Mouse (Mus musculus): ENCODE results near the gene Pgbd5. TPM values are rescaled to one million over a fixed set of nuclear protein-coding genes. Genes with fewer than 3 reads are reported as not detected.

The Pgbd5 gene
- polyA plus RNA-seq, 1 experiment: not detected

GRCm38 (mm10) chr8:124398843-124399402 lies 40.5 kb downstream of the Pgbd5 start:
- TF ChIP-seq CTCF (IDR thresholded peaks at IDR 0.05; ENCODE audit: insufficient read depth, low read depth, low read length): peak; percentile 71
- no peak for TF ChIP-seq POLR2A (IDR thresholded peaks at IDR 0.05; ENCODE audit: insufficient read depth, low read depth, low read length)
- no peak overlapping the region for H3K4me3 ChIP-seq (ENCODE audit: insufficient read depth, low read depth, low read length)
- peaks cover 61% of the 10 kb centered on the region for H3K4me1 ChIP-seq (ENCODE audit: control insufficient read depth, insufficient read depth, low read length)
- no peak overlapping the region for H3K27ac ChIP-seq (ENCODE audit: insufficient read depth, low read depth, low read length)
- WGBS: 29% methylated on average over 12 of the region's 12 CpGs

GRCm38 (mm10) chr8:124397321-124398065 lies 42.0 kb downstream of the Pgbd5 start:
- Histone ChIP-seq H3K4me3 (ENCODE audit: insufficient read depth, low read depth, low read length) (no peak overlapping the region), H3K4me1 (ENCODE audit: control insufficient read depth, insufficient read depth, low read length) (peaks cover 56% of the 10 kb centered on the region), H3K27ac (ENCODE audit: insufficient read depth, low read depth, low read length) (no peak overlapping the region)
- TF ChIP-seq POLR2A (IDR thresholded peaks at IDR 0.05; ENCODE audit: insufficient read depth, low read depth, low read length): no peak
- TF ChIP-seq CTCF (IDR thresholded peaks at IDR 0.05; ENCODE audit: insufficient read depth, low read depth, low read length): no peak
- WGBS: 55% methylated on average over 11 of the region's 11 CpGs

- H3K27ac ChIP-seq (ENCODE audit: insufficient read depth, low read depth, low read length): no peak overlapping the region
Measured at GRCm38 (mm10) chr8:124396531-124396930, 42.9 kb downstream of the Pgbd5 start.

GRCm38 (mm10) chr8:124395392-124395791 lies 44.1 kb downstream of the Pgbd5 start:
- 51% methylated on average over 7 of the region's 7 CpGs for WGBS
- no peak overlapping the region for H3K27ac ChIP-seq (ENCODE audit: insufficient read depth, low read depth, low read length)
- H3K4me1 ChIP-seq (ENCODE audit: control insufficient read depth, insufficient read depth, low read length): peaks cover 63% of the 10 kb centered on the region
- no peak for TF ChIP-seq CTCF (IDR thresholded peaks at IDR 0.05; ENCODE audit: insufficient read depth, low read depth, low read length)
- TF ChIP-seq POLR2A (IDR thresholded peaks at IDR 0.05; ENCODE audit: insufficient read depth, low read depth, low read length): no peak
- H3K4me3 ChIP-seq (ENCODE audit: insufficient read depth, low read depth, low read length): no peak overlapping the region

More at GRCm38 (mm10) chr8:124396531-124396930, 42.9 kb downstream of the Pgbd5 start:
- WGBS: 83% methylated on average over 2 of the region's 2 CpGs
- Histone ChIP-seq H3K4me3 (ENCODE audit: insufficient read depth, low read depth, low read length) (no peak overlapping the region), H3K4me1 (ENCODE audit: control insufficient read depth, insufficient read depth, low read length) (peaks cover 62% of the 10 kb centered on the region)
- TF ChIP-seq CTCF (IDR thresholded peaks at IDR 0.05; ENCODE audit: insufficient read depth, low read depth, low read length) (no peak), POLR2A (IDR thresholded peaks at IDR 0.05; ENCODE audit: insufficient read depth, low read depth, low read length) (no peak)

- Histone ChIP-seq H3K27ac (ENCODE audit: insufficient read depth, low read depth, low read length) (no peak overlapping the region), H3K4me3 (ENCODE audit: insufficient read depth, low read depth, low read length) (no peak overlapping the region), H3K4me1 (ENCODE audit: control insufficient read depth, insufficient read depth, low read length) (peaks cover 62% of the 10 kb centered on the region)
- WGBS: 71% methylated on average over 7 of the region's 7 CpGs
- TF ChIP-seq POLR2A (IDR thresholded peaks at IDR 0.05; ENCODE audit: insufficient read depth, low read depth, low read length) (no peak), CTCF (IDR thresholded peaks at IDR 0.05; ENCODE audit: insufficient read depth, low read depth, low read length) (no peak)
Measured at GRCm38 (mm10) chr8:124394951-124395350, 44.5 kb downstream of the Pgbd5 start.

- peaks cover 61% of the 10 kb centered on the region for H3K4me1 ChIP-seq (ENCODE audit: control insufficient read depth, insufficient read depth, low read length)
- H3K4me3 ChIP-seq (ENCODE audit: insufficient read depth, low read depth, low read length): no peak overlapping the region
- no peak overlapping the region for H3K27ac ChIP-seq (ENCODE audit: insufficient read depth, low read depth, low read length)
- WGBS: 83% methylated on average over 4 of the region's 4 CpGs
- TF ChIP-seq POLR2A (IDR thresholded peaks at IDR 0.05; ENCODE audit: insufficient read depth, low read depth, low read length): no peak
- TF ChIP-seq CTCF (IDR thresholded peaks at IDR 0.05; ENCODE audit: insufficient read depth, low read depth, low read length): 0 out of 2 replicates have a peak, but pooled peaks have one; percentile 12
Measured at GRCm38 (mm10) chr8:124393927-124394326, 45.5 kb downstream of the Pgbd5 start.

GRCm38 (mm10) chr8:124393013-124393412 lies 46.4 kb downstream of the Pgbd5 start:
- no peak for TF ChIP-seq POLR2A (IDR thresholded peaks at IDR 0.05; ENCODE audit: insufficient read depth, low read depth, low read length)
- no peak for TF ChIP-seq CTCF (IDR thresholded peaks at IDR 0.05; ENCODE audit: insufficient read depth, low read depth, low read length)
- H3K27ac ChIP-seq (ENCODE audit: insufficient read depth, low read depth, low read length): 0 out of 2 replicates have a peak overlapping the region, but pooled peaks have one; percentile 4
- H3K4me1 ChIP-seq (ENCODE audit: control insufficient read depth, insufficient read depth, low read length): peaks cover 62% of the 10 kb centered on the region
- WGBS: 70% methylated on average over 5 of the region's 5 CpGs
- no peak overlapping the region for H3K4me3 ChIP-seq (ENCODE audit: insufficient read depth, low read depth, low read length)

GRCm38 (mm10) chr8:124392271-124393012 lies 47.0 kb downstream of the Pgbd5 start:
- Histone ChIP-seq H3K27ac (ENCODE audit: insufficient read depth, low read depth, low read length) (peak overlapping the region; percentile 96; the same call in 1 of the 2 replicates), H3K4me1 (ENCODE audit: control insufficient read depth, insufficient read depth, low read length) (peaks cover 62% of the 10 kb centered on the region), H3K4me3 (ENCODE audit: insufficient read depth, low read depth, low read length) (no peak overlapping the region)
- TF ChIP-seq CTCF (IDR thresholded peaks at IDR 0.05; ENCODE audit: insufficient read depth, low read depth, low read length) (no peak), POLR2A (IDR thresholded peaks at IDR 0.05; ENCODE audit: insufficient read depth, low read depth, low read length) (no peak)
- WGBS: 56% methylated on average over 10 of the region's 10 CpGs

- Histone ChIP-seq H3K27ac (ENCODE audit: insufficient read depth, low read depth, low read length) (peak overlapping the region; percentile 96), H3K4me3 (ENCODE audit: insufficient read depth, low read depth, low read length) (no peak overlapping the region), H3K4me1 (ENCODE audit: control insufficient read depth, insufficient read depth, low read length) (peaks cover 65% of the 10 kb centered on the region)
- 12% methylated on average over 7 of the region's 7 CpGs for WGBS
- TF ChIP-seq CTCF (IDR thresholded peaks at IDR 0.05; ENCODE audit: insufficient read depth, low read depth, low read length) (no peak), POLR2A (IDR thresholded peaks at IDR 0.05; ENCODE audit: insufficient read depth, low read depth, low read length) (no peak)
Measured at GRCm38 (mm10) chr8:124391191-124391590, 48.3 kb downstream of the Pgbd5 start.

Data from olfactory bulb, adult 2 months (tissue).